Mouse (Mus musculus) kidney, postnatal 25 days (tissue): ENCODE measurements around the gene Lrrc40.
"Not testable (repeated sequence)": the region's sequence is repeated elsewhere in the genome, so short reads cannot be mapped to it uniquely, and the experiment has no call there.

ENCODE experiments used
- DNase-seq, 2 experiments: peaks; one replicate each; pipeline ENCODE4 v3.0.0; 2021; ENCODE audit warnings: mixed read lengths in 2 of 2

Gene Lrrc40

GRCm38 (mm10) chr3:158093919-158094318 is 57.5 kb downstream of the Lrrc40 start:
- DNase-seq = no peak

GRCm38 (mm10) chr3:158102043-158102442 is 65.6 kb downstream of the Lrrc40 start:
- DNase-seq = not testable (repeated sequence)

GRCm38 (mm10) chr3:158102530-158102929 is 66.1 kb downstream of the Lrrc40 start:
- DNase-seq = not testable (repeated sequence)

- DNase-seq = no peak
These were observed 67.0 kb downstream of the Lrrc40 start for GRCm38 (mm10) chr3:158103467-158103866.

- no peak for DNase-seq
These were observed 68.8 kb downstream of the Lrrc40 start for GRCm38 (mm10) chr3:158105260-158105659.
